ENCODE assay signal across 14 mouse cellular contexts in the genomic region with DNA sequence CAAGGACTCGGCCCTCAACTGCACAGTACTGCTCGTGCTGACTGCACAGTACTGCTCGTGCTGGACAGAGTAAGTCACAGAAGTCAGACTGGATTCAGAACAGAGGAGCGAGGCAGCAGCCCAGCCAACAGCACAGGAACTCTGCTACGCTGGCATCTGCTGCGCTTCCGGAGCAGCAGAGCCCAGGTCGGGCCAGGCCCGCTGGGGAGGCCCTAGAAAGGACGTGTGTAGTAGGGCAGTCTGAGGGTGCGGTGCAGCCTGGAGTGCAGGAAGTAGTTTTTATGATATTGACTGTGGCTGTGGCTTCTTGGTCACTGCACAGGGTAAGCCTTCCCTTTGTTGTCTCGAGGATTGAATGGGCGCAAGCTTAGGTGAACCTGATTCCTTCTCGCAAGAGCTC. TPM values are rescaled to one million over a fixed set of nuclear protein-coding genes. Genes with fewer than 3 reads are reported as not detected.
A peak's percentile ranks its signal among the peaks of the same experiment; 100 is the strongest.
DNase-seq lines count a peak whose midpoint lies in the region; ATAC-seq lines count a peak whose summit lies in the region.
"Had no signal": no experiment of that assay in that cellular context is flagged by ENCODE, and none has a peak within 500 bp of the region (broad histone marks: within the 10 kb centered on the region; RNA-seq: fewer than 3 reads in every experiment).

No protein-coding gene starts in this region.

- H3K4me1 ChIP-seq in intestine, embryonic 15.5 days (replicated peaks): peaks cover 8% of the 10 kb centered on the region; the same call in 1 of the 2 replicates
- H3K4me1 ChIP-seq: forebrain, embryonic 13.5 days had no signal

- H3K27ac ChIP-seq in intestine, embryonic 15.5 days: peak overlapping the region; percentile 83
- H3K27ac ChIP-seq: forebrain, embryonic 13.5 days; heart, adult 2 months; neural tube, embryonic 15.5 days had no signal

- no peak overlapping the region for H3K4me3 ChIP-seq in intestine, embryonic 15.5 days (replicated peaks)
- H3K4me3 ChIP-seq: forebrain, embryonic 13.5 days; heart, adult 2 months; neural tube, embryonic 15.5 days had no signal

- H3K27me3 ChIP-seq in intestine, embryonic 15.5 days (replicated peaks): no peaks in the 10 kb centered on the region
- H3K27me3 ChIP-seq: forebrain, embryonic 13.5 days; neural tube, embryonic 15.5 days had no signal

- H3K36me3 ChIP-seq in intestine, embryonic 15.5 days: no peaks in the 10 kb centered on the region

- H3K9ac ChIP-seq in intestine, embryonic 15.5 days: no peak overlapping the region
- H3K9ac ChIP-seq: forebrain, embryonic 13.5 days; neural tube, embryonic 15.5 days had no signal

- ATAC-seq in intestine, embryonic 15.5 days: peak; percentile 80
- peak; percentile 75 for ATAC-seq in neutrophil, adult 5-6 weeks (ENCODE audit: extremely low read depth, insufficient number of reproducible peaks, low FRiP score, poor library complexity, severe bottlenecking)
- ATAC-seq: forebrain, embryonic 13.5 days had no signal

- peak; percentile 44 for DNase-seq in lung, postnatal 25 days (ENCODE audit: low spot score)
- DNase-seq in lung, postnatal 14 days: no peak
- peak; percentile 79 for DNase-seq in thymus, postnatal 25 days
- no peak for DNase-seq in gastrocnemius, adult 8-10 months (ENCODE audit: low spot score in 2 of 2)
- no peak for DNase-seq in kidney, postnatal 10 days
- DNase-seq in gastrocnemius, adult 18-20 months (ENCODE audit: low spot score): no peak
- DNase-seq: kidney, adult 11 months had no signal

- WGBS in intestine, embryonic 15.5 days: 71% methylated on average over 14 of the region's 14 CpGs

- H3K9me3 ChIP-seq in intestine, embryonic 15.5 days: no peaks in the 10 kb centered on the region
- H3K9me3 ChIP-seq: forebrain, embryonic 13.5 days; neural tube, embryonic 15.5 days had no signal

- H3K4me2 ChIP-seq in intestine, embryonic 15.5 days (replicated peaks): no peak overlapping the region
- H3K4me2 ChIP-seq: forebrain, embryonic 13.5 days; neural tube, embryonic 15.5 days had no signal

RNA-seq across cellular contexts. Expression of gene Phxr2, which starts 0.8 kb away (rescaled TPM):
- not detected in 2 replicates for polyA plus RNA-seq in intestine, embryonic 15.5 days (2015; fragmentation: Nextera tagmentation; extraction: Ambion mirVana)
- total RNA-seq in neutrophil, adult 5-6 weeks (2017): 0.93 and 2.2 TPM in 2 replicates
- total RNA-seq in gastrocnemius, adult 8-10 months (2022): not detected
- total RNA-seq in gastrocnemius, adult 18-20 months (2021): not detected
- total RNA-seq: heart, adult 2 months; layer of hippocampus, postnatal 10 days had no signal
- polyA plus RNA-seq: forebrain, embryonic 13.5 days; heart, adult 2 months; lung, embryonic 16.5 days; neural tube, embryonic 15.5 days had no signal

RNA-seq across cellular contexts. Expression of gene Galnt4, which starts 19.0 kb away (rescaled TPM):
- polyA plus RNA-seq in intestine, embryonic 15.5 days (2015; fragmentation: Nextera tagmentation; extraction: Ambion mirVana): 20.0 and 21.7 TPM in 2 replicates
- total RNA-seq in neutrophil, adult 5-6 weeks (2017): 20.1 and 21.9 TPM in 2 replicates
- total RNA-seq in gastrocnemius, adult 8-10 months (2022): 1 to 10 TPM in 2 of 4 experiments, under 1 TPM in 2; 0.80 to 1.3 (median 1.1) TPM
- total RNA-seq in gastrocnemius, adult 18-20 months (2021): 1 to 10 TPM in 1 of 2 experiments, under 1 TPM in 1; 0.87 to 1.3 TPM

RNA-seq across cellular contexts. Expression of gene Poc1b, which starts 20.1 kb away (rescaled TPM):
- 21.2 and 23.3 TPM in 2 replicates for polyA plus RNA-seq in intestine, embryonic 15.5 days (2015; fragmentation: Nextera tagmentation; extraction: Ambion mirVana)
- total RNA-seq in neutrophil, adult 5-6 weeks (2017): 9.0 and 12.8 TPM in 2 replicates
- 1 to 10 TPM; 2.4 to 5.5 (median 3.7) TPM for total RNA-seq in gastrocnemius, adult 8-10 months (2022)
- 1 to 10 TPM; 2.8 to 4.1 TPM for total RNA-seq in gastrocnemius, adult 18-20 months (2021)

Comparison
In these comparisons a context has a peak if more than half of its experiments do, and no peak if none do; other contexts are left out.
1. DNase-seq: peak in lung, postnatal 25 days (single experiment) and thymus, postnatal 25 days (single experiment); none in lung, postnatal 14 days (single experiment), gastrocnemius, adult 8-10 months (0 of 2), kidney, postnatal 10 days (single experiment) and gastrocnemius, adult 18-20 months (single experiment).